Mouse (Mus musculus): ENCODE data around the gene Acsbg2. TPM values are rescaled to one million over a fixed set of nuclear protein-coding genes. Genes with fewer than 3 reads are reported as not detected.
A peak's percentile ranks its signal among the peaks of the same experiment; 100 is the strongest.

Acsbg2 gene
- polyA plus RNA-seq, 1 experiment, result not detected

- H3K4me1 ChIP-seq (ENCODE audit: control insufficient read depth, insufficient read depth, low read length), result no peaks in the 10 kb centered on the region
- H3K27ac ChIP-seq (ENCODE audit: insufficient read depth, low read depth, low read length), result no peak within 1 kb of the TSS
- TF ChIP-seq POLR2A (IDR thresholded peaks at IDR 0.05; ENCODE audit: borderline replicate concordance, low read depth, low read length), result no peak
- no peak for TF ChIP-seq CTCF (IDR thresholded peaks at IDR 0.05; ENCODE audit: low read depth, low read length)
- H3K4me3 ChIP-seq (ENCODE audit: insufficient read depth, low read length), result no peak within 1 kb of the TSS
Measured at GRCm38 (mm10) chr17:56874936-56875651, 847 bp upstream of the Acsbg2 start, which contains the start of gene 1700061G19Rik. Gene 1700061G19Rik (plus strand): TSS chr17:56875477.

GRCm38 (mm10) chr17:56872512-56872911 is 1.7 kb downstream of the Acsbg2 start:
- no peak overlapping the region for H3K27ac ChIP-seq (ENCODE audit: insufficient read depth, low read depth, low read length)
- TF ChIP-seq CTCF (IDR thresholded peaks at IDR 0.05; ENCODE audit: low read depth, low read length), result no peak
- TF ChIP-seq POLR2A (IDR thresholded peaks at IDR 0.05; ENCODE audit: borderline replicate concordance, low read depth, low read length), result no peak
- H3K4me1 ChIP-seq (ENCODE audit: control insufficient read depth, insufficient read depth, low read length), result no peaks in the 10 kb centered on the region
- H3K4me3 ChIP-seq (ENCODE audit: insufficient read depth, low read length), result no peak overlapping the region

- TF ChIP-seq CTCF (IDR thresholded peaks at IDR 0.05; ENCODE audit: low read depth, low read length) (no peak), POLR2A (IDR thresholded peaks at IDR 0.05; ENCODE audit: borderline replicate concordance, low read depth, low read length) (no peak)
Measured at GRCm38 (mm10) chr17:56871767-56872166, 2.5 kb downstream of the Acsbg2 start.

GRCm38 (mm10) chr17:56870287-56870953 is 3.8 kb downstream of the Acsbg2 start:
- no peaks in the 10 kb centered on the region for H3K4me1 ChIP-seq (ENCODE audit: control insufficient read depth, insufficient read depth, low read length)
- no peak overlapping the region for H3K4me3 ChIP-seq (ENCODE audit: insufficient read depth, low read length)
- TF ChIP-seq CTCF (IDR thresholded peaks at IDR 0.05; ENCODE audit: low read depth, low read length) (no peak), POLR2A (IDR thresholded peaks at IDR 0.05; ENCODE audit: borderline replicate concordance, low read depth, low read length) (no peak)
- H3K27ac ChIP-seq (ENCODE audit: insufficient read depth, low read depth, low read length), result no peak overlapping the region

More at GRCm38 (mm10) chr17:56871767-56872166, 2.5 kb downstream of the Acsbg2 start:
- H3K4me3 ChIP-seq (ENCODE audit: insufficient read depth, low read length), result no peak overlapping the region
- H3K27ac ChIP-seq (ENCODE audit: insufficient read depth, low read depth, low read length), result no peak overlapping the region
- H3K4me1 ChIP-seq (ENCODE audit: control insufficient read depth, insufficient read depth, low read length), result no peaks in the 10 kb centered on the region

- no peak overlapping the region for H3K4me3 ChIP-seq (ENCODE audit: insufficient read depth, low read length)
- H3K27ac ChIP-seq (ENCODE audit: insufficient read depth, low read depth, low read length), result no peak overlapping the region
- no peak for TF ChIP-seq POLR2A (IDR thresholded peaks at IDR 0.05; ENCODE audit: borderline replicate concordance, low read depth, low read length)
- TF ChIP-seq CTCF (IDR thresholded peaks at IDR 0.05; ENCODE audit: low read depth, low read length), result no peak
- no peaks in the 10 kb centered on the region for H3K4me1 ChIP-seq (ENCODE audit: control insufficient read depth, insufficient read depth, low read length)
Measured at GRCm38 (mm10) chr17:56869481-56869977, 4.7 kb downstream of the Acsbg2 start.

- no peak for TF ChIP-seq CTCF (IDR thresholded peaks at IDR 0.05; ENCODE audit: low read depth, low read length)
- TF ChIP-seq POLR2A (IDR thresholded peaks at IDR 0.05; ENCODE audit: borderline replicate concordance, low read depth, low read length), result no peak
- Histone ChIP-seq H3K27ac (ENCODE audit: insufficient read depth, low read depth, low read length) (no peak overlapping the region), H3K4me1 (ENCODE audit: control insufficient read depth, insufficient read depth, low read length) (no peaks in the 10 kb centered on the region), H3K4me3 (ENCODE audit: insufficient read depth, low read length) (no peak overlapping the region)
Measured at GRCm38 (mm10) chr17:56866071-56866470, 8.2 kb downstream of the Acsbg2 start.

- TF ChIP-seq POLR2A (IDR thresholded peaks at IDR 0.05; ENCODE audit: borderline replicate concordance, low read depth, low read length) (no peak), CTCF (IDR thresholded peaks at IDR 0.05; ENCODE audit: low read depth, low read length) (no peak)
- Histone ChIP-seq H3K4me3 (ENCODE audit: insufficient read depth, low read length) (no peak overlapping the region), H3K27ac (ENCODE audit: insufficient read depth, low read depth, low read length) (no peak overlapping the region), H3K4me1 (ENCODE audit: control insufficient read depth, insufficient read depth, low read length) (no peaks in the 10 kb centered on the region; the same call in 1 of the 2 replicates)
Measured at GRCm38 (mm10) chr17:56861197-56861596, 13.1 kb downstream of the Acsbg2 start.

- H3K27ac ChIP-seq (ENCODE audit: insufficient read depth, low read depth, low read length), result no peak overlapping the region
- no peak overlapping the region for H3K4me3 ChIP-seq (ENCODE audit: insufficient read depth, low read length)
- H3K4me1 ChIP-seq (ENCODE audit: control insufficient read depth, insufficient read depth, low read length), result no peaks in the 10 kb centered on the region; the same call in 1 of the 2 replicates
- TF ChIP-seq CTCF (IDR thresholded peaks at IDR 0.05; ENCODE audit: low read depth, low read length) (no peak), POLR2A (IDR thresholded peaks at IDR 0.05; ENCODE audit: borderline replicate concordance, low read depth, low read length) (no peak)
Measured at GRCm38 (mm10) chr17:56858922-56859321, 15.3 kb downstream of the Acsbg2 start.

GRCm38 (mm10) chr17:56858216-56858615 is 16.0 kb downstream of the Acsbg2 start:
- Histone ChIP-seq H3K4me1 (ENCODE audit: control insufficient read depth, insufficient read depth, low read length) (no peaks in the 10 kb centered on the region; the same call in 1 of the 2 replicates), H3K4me3 (ENCODE audit: insufficient read depth, low read length) (no peak overlapping the region), H3K27ac (ENCODE audit: insufficient read depth, low read depth, low read length) (no peak overlapping the region)
- no peak for TF ChIP-seq POLR2A (IDR thresholded peaks at IDR 0.05; ENCODE audit: borderline replicate concordance, low read depth, low read length)
- peak; percentile 80 for TF ChIP-seq CTCF (IDR thresholded peaks at IDR 0.05; ENCODE audit: low read depth, low read length)

- Histone ChIP-seq H3K4me3 (ENCODE audit: insufficient read depth, low read length) (no peak overlapping the region), H3K4me1 (ENCODE audit: control insufficient read depth, insufficient read depth, low read length) (no peaks in the 10 kb centered on the region; the same call in 1 of the 2 replicates), H3K27ac (ENCODE audit: insufficient read depth, low read depth, low read length) (no peak overlapping the region)
- TF ChIP-seq CTCF (IDR thresholded peaks at IDR 0.05; ENCODE audit: low read depth, low read length) (no peak), POLR2A (IDR thresholded peaks at IDR 0.05; ENCODE audit: borderline replicate concordance, low read depth, low read length) (no peak)
Measured at GRCm38 (mm10) chr17:56855421-56855820, 18.8 kb downstream of the Acsbg2 start.

Measured in bone marrow macrophage, adult 2 months (primary cell).